Mouse (Mus musculus) C2C12 (cell line): Measurements from ENCODE around the gene Abcc5. TPM values are rescaled to one million over a fixed set of nuclear protein-coding genes. Genes with fewer than 3 reads are reported as not detected.
A peak's percentile ranks its signal among the peaks of the same experiment; 100 is the strongest.

Experiments used
- H3K27me3 ChIP-seq: one replicate; pipeline ENCODE4 v1.6.1; 2011; ENCODE audit not compliant: control insufficient read depth, insufficient read depth, insufficient read length
- H3K36me3 ChIP-seq: one replicate; pipeline ENCODE4 v1.6.1; 2011; ENCODE audit not compliant: control insufficient read depth, insufficient read depth
- H3K4me3 ChIP-seq: one replicate; pipeline ENCODE4 v1.5.1; 2011; ENCODE audit warnings: mild to moderate bottlenecking, control low read depth; ENCODE audit not compliant: poor library complexity, insufficient read depth, severe bottlenecking
- H3K79me2 ChIP-seq: one replicate; pipeline ENCODE4 v1.6.1; 2011; ENCODE audit not compliant: control insufficient read depth, insufficient read depth
- H3K79me3 ChIP-seq: one replicate; pipeline ENCODE4 v1.6.1; 2011; ENCODE audit warnings: low read depth, control low read depth
- H3ac ChIP-seq: one replicate; pipeline ENCODE3; 2011; ENCODE audit warnings: low read depth; ENCODE audit not compliant: control insufficient read depth, insufficient read length
- CEBPB ChIP-seq: IDR thresholded peaks from one replicate; pipeline ENCODE4 v1.6.1; 2011; ENCODE audit warnings: low read depth, mild to moderate bottlenecking, control low read depth, moderate library complexity
- CTCF ChIP-seq: IDR thresholded peaks from one replicate; pipeline ENCODE4 v1.5.1; 2011; ENCODE audit not compliant: control insufficient read depth, insufficient read depth, insufficient read length
- FOSL1 ChIP-seq: IDR thresholded peaks from one replicate; pipeline ENCODE4 v1.8.0; 2011; ENCODE audit warnings: mild to moderate bottlenecking, low read length; ENCODE audit not compliant: poor library complexity, insufficient read depth, severe bottlenecking
- MAX ChIP-seq: IDR thresholded peaks from one replicate; pipeline ENCODE4 v1.6.1; 2011; ENCODE audit warnings: mild to moderate bottlenecking, control low read depth
- MYOD1 ChIP-seq: IDR thresholded peaks from one replicate; pipeline ENCODE4 v1.6.1; 2011; ENCODE audit warnings: low read depth; ENCODE audit not compliant: control insufficient read depth, insufficient read length
- MYOG ChIP-seq: IDR thresholded peaks from one replicate; pipeline ENCODE4 v1.6.1; 2011; ENCODE audit not compliant: control insufficient read depth, insufficient read length; ENCODE audit errors: extremely low read depth
- USF1 ChIP-seq: IDR thresholded peaks from one replicate; pipeline ENCODE4 v1.6.1; 2011; ENCODE audit warnings: low read depth, mild to moderate bottlenecking, control low read depth, moderate library complexity
- long read RNA-seq, 2 experiments: library from polyadenylated mRNA; unstranded; transcript quantifications; one replicate each; pipeline ENCODE4 v2.0.0; 2019 to 2020
- polyA plus RNA-seq: library from polyadenylated mRNA; unstranded; fragments of >200 nt; fragmentation: generic; extraction: Trizol; gene quantifications from one replicate; pipeline ENCODE4 v1.2.1, GENCODE M21; 2012; ENCODE audit warnings: missing spikeins

The Abcc5 gene
- polyA plus RNA-seq = 25.8 TPM
- long read RNA-seq, experiment 1, full-length matches to known transcripts = 1 of 16 reads
- long read RNA-seq, experiment 1, partial matches to known transcripts = 7 of 16 reads
- long read RNA-seq, experiment 1, other reads (novel, unspliced or antisense) = 8 of 16 reads
- long read RNA-seq, experiment 2, full-length matches to known transcripts = 74 of 112 reads
- long read RNA-seq, experiment 2, partial matches to known transcripts = 13 of 112 reads
- long read RNA-seq, experiment 2, other reads (novel, unspliced or antisense) = 25 of 112 reads

- peaks cover 13% of the 10 kb centered on the region for H3K36me3 ChIP-seq
- TF ChIP-seq USF1 (no peak), FOSL1 (no peak), MYOG (no peak), MYOD1 (no peak), MAX (peak; percentile 70), CTCF (peak; percentile 97), CEBPB (peak; percentile 98)
Observed at GRCm38 (mm10) chr16:20425855-20426598, at the start of gene Abcc5. Gene Abcc5 (minus strand): TSS chr16:20426394.

GRCm38 (mm10) chr16:20475335-20475734 lies 49.1 kb upstream of the Abcc5 start:
- Histone ChIP-seq H3K79me2 (no peaks in the 10 kb centered on the region), H3K36me3 (no peaks in the 10 kb centered on the region), H3K27me3 (no peaks in the 10 kb centered on the region), H3K79me3 (no peaks in the 10 kb centered on the region), H3K4me3 (no peak overlapping the region), H3ac (no peak overlapping the region)
- TF ChIP-seq FOSL1 = no peak
- TF ChIP-seq MAX = no peak
- TF ChIP-seq MYOD1 = no peak
- TF ChIP-seq MYOG = no peak
- TF ChIP-seq CEBPB = no peak
- TF ChIP-seq CTCF = no peak
- no peak for TF ChIP-seq USF1

More at GRCm38 (mm10) chr16:20425855-20426598, at the start of gene Abcc5:
- H3K27me3 ChIP-seq = no peaks in the 10 kb centered on the region
- H3K79me2 ChIP-seq = peaks cover 50% of the 10 kb centered on the region
- peak within 1 kb of the TSS; percentile 79 for H3K4me3 ChIP-seq
- H3K79me3 ChIP-seq = peaks cover 28% of the 10 kb centered on the region
- peak within 1 kb of the TSS; percentile 85 for H3ac ChIP-seq

- no peak overlapping the region for H3ac ChIP-seq
- H3K27me3 ChIP-seq = no peaks in the 10 kb centered on the region
- H3K79me3 ChIP-seq = no peaks in the 10 kb centered on the region
- H3K36me3 ChIP-seq = no peaks in the 10 kb centered on the region
- TF ChIP-seq CEBPB = no peak
- TF ChIP-seq MAX = no peak
- no peak for TF ChIP-seq CTCF
- TF ChIP-seq FOSL1 = no peak
- TF ChIP-seq MYOD1 = no peak
- TF ChIP-seq MYOG = no peak
- no peaks in the 10 kb centered on the region for H3K79me2 ChIP-seq
- H3K4me3 ChIP-seq = no peak overlapping the region
Observed at GRCm38 (mm10) chr16:20474786-20475185, 48.6 kb upstream of the Abcc5 start.

GRCm38 (mm10) chr16:20474211-20474610 lies 48.0 kb upstream of the Abcc5 start:
- H3K36me3 ChIP-seq = no peaks in the 10 kb centered on the region
- TF ChIP-seq MYOD1 = no peak
- no peaks in the 10 kb centered on the region for H3K79me2 ChIP-seq
- no peak overlapping the region for H3ac ChIP-seq
- H3K79me3 ChIP-seq = no peaks in the 10 kb centered on the region
- no peak overlapping the region for H3K4me3 ChIP-seq
- H3K27me3 ChIP-seq = no peaks in the 10 kb centered on the region

- no peaks in the 10 kb centered on the region for H3K79me3 ChIP-seq
- no peaks in the 10 kb centered on the region for H3K36me3 ChIP-seq
- H3K79me2 ChIP-seq = no peaks in the 10 kb centered on the region
- no peak overlapping the region for H3K4me3 ChIP-seq
- TF ChIP-seq MYOD1 = no peak
- no peak for TF ChIP-seq FOSL1
- no peak for TF ChIP-seq CEBPB
- TF ChIP-seq USF1 = no peak
- no peak for TF ChIP-seq CTCF
- TF ChIP-seq MAX = no peak
- no peak for TF ChIP-seq MYOG
- H3K27me3 ChIP-seq = no peaks in the 10 kb centered on the region
- no peak overlapping the region for H3ac ChIP-seq
Observed at GRCm38 (mm10) chr16:20473748-20474147, 47.6 kb upstream of the Abcc5 start.

- TF ChIP-seq CEBPB = no peak
- TF ChIP-seq MYOD1 = no peak
- no peak for TF ChIP-seq CTCF
- no peak for TF ChIP-seq FOSL1
- no peak for TF ChIP-seq USF1
- TF ChIP-seq MYOG = no peak
- no peak for TF ChIP-seq MAX
- Histone ChIP-seq H3K4me3 (no peak overlapping the region), H3K79me3 (no peaks in the 10 kb centered on the region), H3K36me3 (no peaks in the 10 kb centered on the region), H3K27me3 (no peaks in the 10 kb centered on the region), H3ac (no peak overlapping the region), H3K79me2 (no peaks in the 10 kb centered on the region)
Observed at GRCm38 (mm10) chr16:20471686-20472085, 45.5 kb upstream of the Abcc5 start.
